Mouse (Mus musculus) G1E-ER4 (cell line): ENCODE results near the gene Prdm16. TPM values are rescaled to one million over a fixed set of nuclear protein-coding genes. Genes with fewer than 3 reads are reported as not detected.

ENCODE experiments used
- GATA1 ChIP-seq: IDR thresholded peaks from one replicate; pipeline ENCODE4 v1.8.0; 2012; ENCODE audit warnings: low read length, inconsistent platforms
- polyA plus RNA-seq: library from polyadenylated mRNA; stranded (reverse); fragments of >175 nt; gene quantifications from 2 replicates; pipeline ENCODE4 v1.2.3, GENCODE M21; 2012

The Prdm16 gene
- polyA plus RNA-seq, 1 experiment, result not detected

GRCm38 (mm10) chr4:154466305-154466704 is 170.4 kb downstream of the Prdm16 start:
- TF ChIP-seq GATA1, result no peak

GRCm38 (mm10) chr4:154465123-154465522 is 171.6 kb downstream of the Prdm16 start:
- TF ChIP-seq GATA1, result no peak

GRCm38 (mm10) chr4:154460021-154460420 is 176.7 kb downstream of the Prdm16 start:
- TF ChIP-seq GATA1, result no peak

- no peak for TF ChIP-seq GATA1
These were observed 178.9 kb downstream of the Prdm16 start for GRCm38 (mm10) chr4:154457756-154458155.

- no peak for TF ChIP-seq GATA1
These were observed 180.3 kb downstream of the Prdm16 start for GRCm38 (mm10) chr4:154456265-154456822.

- TF ChIP-seq GATA1, result no peak
These were observed 186.2 kb downstream of the Prdm16 start for GRCm38 (mm10) chr4:154450441-154450840.

GRCm38 (mm10) chr4:154450036-154450435 is 186.6 kb downstream of the Prdm16 start:
- no peak for TF ChIP-seq GATA1

GRCm38 (mm10) chr4:154449343-154449742 is 187.3 kb downstream of the Prdm16 start:
- no peak for TF ChIP-seq GATA1

- TF ChIP-seq GATA1, result no peak
These were observed 191.0 kb downstream of the Prdm16 start for GRCm38 (mm10) chr4:154445721-154446120.

GRCm38 (mm10) chr4:154442645-154443304 is 193.9 kb downstream of the Prdm16 start:
- no peak for TF ChIP-seq GATA1

- TF ChIP-seq GATA1, result no peak
These were observed 197.1 kb downstream of the Prdm16 start for GRCm38 (mm10) chr4:154439455-154440052.

- no peak for TF ChIP-seq GATA1
These were observed 198.1 kb downstream of the Prdm16 start for GRCm38 (mm10) chr4:154438610-154439009.

- TF ChIP-seq GATA1, result no peak
These were observed 206.9 kb downstream of the Prdm16 start for GRCm38 (mm10) chr4:154429770-154430169.

GRCm38 (mm10) chr4:154426901-154427300 is 209.8 kb downstream of the Prdm16 start:
- TF ChIP-seq GATA1, result no peak

GRCm38 (mm10) chr4:154425284-154425683 is 211.4 kb downstream of the Prdm16 start:
- no peak for TF ChIP-seq GATA1

- no peak for TF ChIP-seq GATA1
These were observed 212.0 kb downstream of the Prdm16 start for GRCm38 (mm10) chr4:154424681-154425080.

- no peak for TF ChIP-seq GATA1
These were observed 214.2 kb downstream of the Prdm16 start for GRCm38 (mm10) chr4:154422431-154422913.
